Mouse (Mus musculus) liver, embryonic 15.5 days (tissue): ENCODE results near the gene Lysmd1. TPM values are rescaled to one million over a fixed set of nuclear protein-coding genes. Genes with fewer than 3 reads are reported as not detected.

Source experiments
- ATAC-seq: fragments of 200-750 bp; cut with Nextera tagmentation; 2 replicates; pipeline ENCODE4 v1.8.0; 2017; ENCODE audit warnings: moderate number of reproducible peaks, mild to moderate bottlenecking, moderate library complexity; ENCODE audit not compliant: insufficient read depth
- H3K27ac ChIP-seq: fragments of 300-500 bp; sonication (generic); replicated peaks from 2 replicates; pipeline ENCODE4 v1.5.1; 2015; ENCODE audit warnings: mild to moderate bottlenecking, inconsistent platforms
- H3K27me3 ChIP-seq: fragments of 300-500 bp; sonication (generic); 2 replicates; pipeline ENCODE4 v1.6.1; 2015; ENCODE audit warnings: mild to moderate bottlenecking, inconsistent platforms
- H3K36me3 ChIP-seq: fragments of 300-500 bp; sonication (generic); replicated peaks from 2 replicates; pipeline ENCODE4 v1.6.1; 2015; ENCODE audit warnings: moderate library complexity, mild to moderate bottlenecking, inconsistent platforms
- H3K4me1 ChIP-seq: fragments of 300-500 bp; sonication (generic); replicated peaks from 2 replicates; pipeline ENCODE4 v1.6.1; 2015; ENCODE audit warnings: inconsistent platforms
- H3K4me2 ChIP-seq: fragments of 300-500 bp; sonication (generic); 2 replicates; pipeline ENCODE4 v1.6.1; 2015; ENCODE audit warnings: moderate library complexity, mild to moderate bottlenecking, inconsistent platforms
- H3K4me3 ChIP-seq: fragments of 300-500 bp; sonication (generic); replicated peaks from 2 replicates; pipeline ENCODE4 v1.5.1; 2015; ENCODE audit warnings: mild to moderate bottlenecking, inconsistent platforms
- H3K9ac ChIP-seq: fragments of 300-500 bp; sonication (generic); 2 replicates; pipeline ENCODE4 v1.6.1; 2015; ENCODE audit warnings: moderate library complexity, mild to moderate bottlenecking, inconsistent platforms
- H3K9me3 ChIP-seq: fragments of 300-500 bp; sonication (generic); replicated peaks from 2 replicates; pipeline ENCODE4 v1.6.1; 2016; ENCODE audit warnings: inconsistent platforms
- WGBS: fragments of 180-500 bp; shearing (Covaris S2); methylation state at CpG from one replicate; pipeline ENCODE4 v1.1.7; 2015; ENCODE audit warnings: mixed read lengths; ENCODE audit not compliant: insufficient replicate concordance; 5-methylcytosine and 5-hydroxymethylcytosine counted together
- polyA plus RNA-seq: library from polyadenylated mRNA; unstranded; fragments of >200 nt; fragmentation: Nextera tagmentation; extraction: Ambion mirVana; gene quantifications from 2 replicates; pipeline ENCODE4 v1.2.1, GENCODE M21; 2015

Gene Lysmd1
- polyA plus RNA-seq, 1 experiment from 2014 or later: 7.1 TPM

GRCm38 (mm10) chr3:95136336-95136735 lies 2.4 kb downstream of the Lysmd1 start:
- H3K27ac ChIP-seq: peak overlapping the region; percentile 64; the same call in 1 of the 2 replicates
- peaks cover 34% of the 10 kb centered on the region for H3K36me3 ChIP-seq
- peaks cover 43% of the 10 kb centered on the region for H3K4me1 ChIP-seq
- H3K9me3 ChIP-seq: no peaks in the 10 kb centered on the region
- H3K4me3 ChIP-seq: no peak overlapping the region
- no peaks in the 10 kb centered on the region for H3K27me3 ChIP-seq
- H3K4me2 ChIP-seq: peak overlapping the region; percentile 78
- no peak for ATAC-seq
- 52% methylated on average over 3 of the region's 3 CpGs for WGBS
- H3K9ac ChIP-seq: peak overlapping the region; percentile 18; the same call in 1 of the 2 replicates

- Histone ChIP-seq H3K27ac (no peak overlapping the region; the same call in 1 of the 2 replicates), H3K9me3 (no peaks in the 10 kb centered on the region), H3K36me3 (peaks cover 26% of the 10 kb centered on the region), H3K4me2 (peak overlapping the region; percentile 36), H3K4me1 (peaks cover 46% of the 10 kb centered on the region), H3K27me3 (0 out of 2 replicates have a peak, but pooled peaks cover 5% of the 10 kb centered on the region), H3K9ac (no peak overlapping the region), H3K4me3 (no peak overlapping the region)
- ATAC-seq: no peak
- 65% methylated on average over 25 of the region's 25 CpGs for WGBS
These were observed 5.8 kb downstream of the Lysmd1 start for GRCm38 (mm10) chr3:95139586-95140288.

- Histone ChIP-seq H3K36me3 (peaks cover 26% of the 10 kb centered on the region), H3K4me3 (peak overlapping the region; percentile 21), H3K4me2 (peak overlapping the region; percentile 36), H3K27me3 (0 out of 2 replicates have a peak, but pooled peaks cover 5% of the 10 kb centered on the region), H3K27ac (no peak overlapping the region), H3K9ac (no peak overlapping the region), H3K4me1 (peaks cover 41% of the 10 kb centered on the region), H3K9me3 (no peaks in the 10 kb centered on the region)
- WGBS: 71% methylated on average over 18 of the region's 18 CpGs
- ATAC-seq: no peak
These were observed 6.4 kb downstream of the Lysmd1 start for GRCm38 (mm10) chr3:95140289-95140595.

- Histone ChIP-seq H3K27me3 (0 out of 2 replicates have a peak, but pooled peaks cover 5% of the 10 kb centered on the region), H3K4me3 (peak overlapping the region; percentile 38), H3K36me3 (peaks cover 26% of the 10 kb centered on the region), H3K27ac (peak overlapping the region; percentile 60; the same call in 1 of the 2 replicates), H3K4me1 (peaks cover 36% of the 10 kb centered on the region), H3K9ac (no peak overlapping the region), H3K4me2 (peak overlapping the region; percentile 36), H3K9me3 (no peaks in the 10 kb centered on the region)
- ATAC-seq: no peak
- WGBS: 84% methylated on average over 6 of the region's 6 CpGs
These were observed 6.9 kb downstream of the Lysmd1 start for GRCm38 (mm10) chr3:95140795-95141194.

GRCm38 (mm10) chr3:95141474-95141873 lies 7.6 kb downstream of the Lysmd1 start:
- Histone ChIP-seq H3K27me3 (0 out of 2 replicates have a peak, but pooled peaks cover 5% of the 10 kb centered on the region), H3K27ac (peak overlapping the region; percentile 60), H3K36me3 (peaks cover 26% of the 10 kb centered on the region), H3K4me2 (peak overlapping the region; percentile 45), H3K9me3 (no peaks in the 10 kb centered on the region), H3K4me3 (peak overlapping the region; percentile 38), H3K4me1 (peaks cover 29% of the 10 kb centered on the region), H3K9ac (no peak overlapping the region)
- ATAC-seq: no peak
- WGBS: 38% methylated on average over 9 of the region's 9 CpGs

- peak within 1 kb of the TSS; percentile 45 for H3K4me2 ChIP-seq
- WGBS: 38% methylated on average over 10 of the region's 10 CpGs
- peak within 1 kb of the TSS; percentile 38 for H3K4me3 ChIP-seq
- H3K9ac ChIP-seq: no peak within 1 kb of the TSS
- 0 out of 2 replicates have a peak, but pooled peaks cover 5% of the 10 kb centered on the region for H3K27me3 ChIP-seq
- peaks cover 26% of the 10 kb centered on the region for H3K36me3 ChIP-seq
- peak; percentile 66; the same call in 1 of the 2 replicates for ATAC-seq
- H3K9me3 ChIP-seq: no peaks in the 10 kb centered on the region
- H3K4me1 ChIP-seq: peaks cover 25% of the 10 kb centered on the region
- peak within 1 kb of the TSS; percentile 60 for H3K27ac ChIP-seq
These were observed 8.2 kb downstream of the Lysmd1 start, which contains the start of gene Tnfaip8l2 for GRCm38 (mm10) chr3:95141952-95142616. Gene Tnfaip8l2, minus strand, starts transcription at chr3:95142360.

- 4% methylated on average over 5 of the region's 5 CpGs for WGBS
- no peaks in the 10 kb centered on the region for H3K9me3 ChIP-seq
- no peak overlapping the region for H3K9ac ChIP-seq
- peak overlapping the region; percentile 45 for H3K4me2 ChIP-seq
- H3K36me3 ChIP-seq: peaks cover 26% of the 10 kb centered on the region
- peak overlapping the region; percentile 60; the same call in 1 of the 2 replicates for H3K27ac ChIP-seq
- peak overlapping the region; percentile 38; the same call in 1 of the 2 replicates for H3K4me3 ChIP-seq
- peak; percentile 72 for ATAC-seq
- H3K27me3 ChIP-seq: 0 out of 2 replicates have a peak, but pooled peaks cover 5% of the 10 kb centered on the region
- peaks cover 25% of the 10 kb centered on the region for H3K4me1 ChIP-seq
These were observed 8.7 kb downstream of the Lysmd1 start for GRCm38 (mm10) chr3:95142617-95143011.

GRCm38 (mm10) chr3:95147924-95148323 lies 14.0 kb downstream of the Lysmd1 start:
- no peaks in the 10 kb centered on the region for H3K4me1 ChIP-seq
- WGBS: 40% methylated on average over 3 of the region's 3 CpGs
- no peak overlapping the region for H3K9ac ChIP-seq
- H3K9me3 ChIP-seq: no peaks in the 10 kb centered on the region
- ATAC-seq: no peak
- no peak overlapping the region for H3K4me2 ChIP-seq
- no peaks in the 10 kb centered on the region for H3K36me3 ChIP-seq
- H3K4me3 ChIP-seq: no peak overlapping the region
- 0 out of 2 replicates have a peak, but pooled peaks cover 5% of the 10 kb centered on the region for H3K27me3 ChIP-seq
- no peak overlapping the region for H3K27ac ChIP-seq

- ATAC-seq: no peak
- Histone ChIP-seq H3K36me3 (no peaks in the 10 kb centered on the region), H3K4me1 (no peaks in the 10 kb centered on the region), H3K9ac (no peak overlapping the region), H3K27me3 (peaks cover 6% of the 10 kb centered on the region; the same call in 1 of the 2 replicates), H3K4me3 (no peak overlapping the region), H3K4me2 (no peak overlapping the region), H3K27ac (no peak overlapping the region), H3K9me3 (no peaks in the 10 kb centered on the region)
- 27% methylated on average over 4 of the region's 4 CpGs for WGBS
These were observed 20.0 kb downstream of the Lysmd1 start for GRCm38 (mm10) chr3:95153874-95154273.

GRCm38 (mm10) chr3:95159511-95159986 lies 25.7 kb downstream of the Lysmd1 start:
- Histone ChIP-seq H3K4me3 (peak overlapping the region; percentile 61), H3K9ac (peak overlapping the region; percentile 39), H3K36me3 (no peaks in the 10 kb centered on the region), H3K27me3 (peaks cover 58% of the 10 kb centered on the region), H3K27ac (no peak overlapping the region), H3K4me2 (peak overlapping the region; percentile 90), H3K9me3 (no peaks in the 10 kb centered on the region), H3K4me1 (peaks cover 26% of the 10 kb centered on the region)
- no peak for ATAC-seq
- WGBS: 13% methylated on average over 8 of the region's 8 CpGs
